Mouse (Mus musculus): ENCODE measurements around the gene Srsf6. TPM values are rescaled to one million over a fixed set of nuclear protein-coding genes. Genes with fewer than 3 reads are reported as not detected.

Gene Srsf6
- total RNA-seq, 2 experiments from 2014 or later: 38.1 to 38.4 TPM

DNA sequence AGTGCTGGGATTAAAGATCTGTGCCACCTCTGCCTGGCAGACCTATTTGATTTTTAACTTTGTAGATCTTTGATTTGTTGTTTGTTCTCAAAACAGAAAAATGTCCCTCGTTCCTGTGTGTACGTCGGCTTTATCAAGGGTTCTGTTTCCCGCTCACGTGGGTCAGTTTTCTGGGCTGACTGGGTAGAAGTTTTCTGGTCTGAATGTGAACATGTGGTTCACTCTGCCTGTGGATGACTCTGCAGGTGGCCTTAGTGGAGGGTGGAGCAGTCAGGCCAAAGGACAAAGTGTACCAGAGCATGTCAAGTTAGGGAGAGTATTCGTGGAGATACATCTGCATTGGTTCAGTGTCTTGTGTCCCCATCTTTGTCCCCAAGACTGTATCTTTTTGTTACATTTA, 53.1 kb downstream of the Srsf6 start:
- no peak for DNase-seq (ENCODE audit: low spot score)

DNA sequence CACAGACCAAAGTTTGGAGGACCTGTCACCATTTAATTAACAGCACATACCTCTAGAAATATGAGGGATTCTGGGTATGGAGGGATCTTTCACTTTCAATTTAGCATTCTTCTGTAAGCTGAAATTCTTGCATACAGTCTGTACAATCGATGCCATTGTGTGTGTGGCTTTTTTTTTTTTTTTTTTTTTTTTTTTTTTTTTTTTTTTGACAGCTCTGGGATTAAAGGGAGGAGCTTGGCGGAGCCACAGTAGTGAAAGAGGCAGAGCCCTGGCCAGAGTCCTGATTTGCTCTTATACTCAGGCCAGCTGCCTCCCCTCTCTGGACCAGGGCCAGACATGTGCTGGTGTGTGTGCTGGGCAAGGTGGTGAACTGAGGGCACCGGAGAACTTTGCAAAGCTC, 54.6 kb downstream of the Srsf6 start:
- DNase-seq (ENCODE audit: low spot score): no peak

Other genes with a start within 250 kb of the Srsf6 start
- gene L3mbtl1, start 11.9 kb downstream of the Srsf6 start, total RNA-seq (2021): not detected
- gene Sgk2, start 55.8 kb downstream of the Srsf6 start, total RNA-seq (2021): not detected
- gene Ift52, start 85.8 kb downstream of the Srsf6 start, total RNA-seq (2021): 10 to 100 TPM; 15.7 to 16.7 TPM
- gene Mybl2, start 123.2 kb downstream of the Srsf6 start, total RNA-seq (2021): under 1 TPM; 0.12 to 0.25 TPM
- not detected for gene Gtsf1l, start 156.3 kb downstream of the Srsf6 start, total RNA-seq (2021)